Mouse (Mus musculus) small intestine, adult 2 months (tissue): ENCODE data around the gene Exoc1.

Experiments
- CTCF ChIP-seq: fragments of 200-500 bp; IDR thresholded peaks from 2 replicates; pipeline ENCODE4 v1.5.1; 2012; ENCODE audit warnings: low read depth, mild to moderate bottlenecking, control low read depth, inconsistent platforms, low read length, moderate library complexity, mixed read lengths; ENCODE audit not compliant: insufficient replicate concordance, insufficient read length; ENCODE audit errors: extremely low read depth
- POLR2A ChIP-seq: fragments of 200-500 bp; IDR thresholded peaks from 2 replicates; pipeline ENCODE4 v1.6.1; 2012; ENCODE audit warnings: low read depth, mild to moderate bottlenecking, control low read depth, inconsistent platforms, low read length, moderate library complexity

DNA sequence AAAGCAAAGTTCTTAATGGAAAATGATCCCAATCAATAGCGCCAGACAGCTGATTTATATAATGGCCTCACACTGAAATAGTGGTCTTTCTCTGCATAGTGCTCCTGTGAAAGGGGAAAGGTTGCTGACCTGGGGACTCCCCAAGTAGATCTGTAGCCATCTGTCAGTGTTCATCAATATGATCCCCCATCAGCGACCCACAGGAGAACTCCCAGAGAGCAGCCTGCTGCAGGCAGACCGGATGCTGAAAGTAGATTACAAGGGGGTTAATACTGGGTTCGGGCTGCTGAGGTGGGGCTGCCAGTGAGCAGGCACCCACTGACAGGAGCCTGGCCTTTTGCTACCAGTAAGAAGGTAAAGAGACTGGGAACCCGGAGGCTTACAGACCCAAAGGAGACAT lies 45.3 kb upstream of the Exoc1 start, which contains the start of gene Gm7271:
- TF ChIP-seq CTCF (no peak), POLR2A (no peak)
